ENCODE assay signal across 22 mouse cellular contexts in the genomic region with DNA sequence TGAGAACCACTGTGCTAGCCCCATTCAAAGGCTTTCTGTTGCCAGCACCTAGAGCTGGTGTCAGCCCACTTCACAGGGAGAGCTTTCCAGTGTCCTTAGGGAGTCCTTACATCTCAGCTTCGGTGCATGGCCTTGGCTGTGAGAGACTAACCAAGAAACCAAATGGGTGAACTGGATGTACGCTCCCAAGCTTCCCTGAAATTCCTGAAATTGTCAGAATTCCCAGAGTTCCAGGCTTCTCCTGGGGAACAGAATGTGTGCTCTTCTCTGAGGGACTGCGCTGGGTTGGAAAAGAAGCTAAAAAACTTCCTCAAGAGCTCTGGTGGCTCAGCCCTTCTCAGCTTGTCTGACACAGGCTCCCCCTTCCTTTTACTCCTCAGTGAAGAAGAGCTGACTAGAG.
DNase-seq lines count a peak whose midpoint lies in the region; ATAC-seq and TF ChIP-seq lines count a peak whose summit lies in the region.
"Had no signal": no experiment of that assay in that cellular context is flagged by ENCODE, and none has a peak within 500 bp of the region (broad histone marks: within the 10 kb centered on the region; RNA-seq: fewer than 3 reads in every experiment).

No protein-coding gene starts in this region.

- no peak overlapping the region for H3K9ac ChIP-seq in liver, embryonic 12.5 days
- H3K9ac ChIP-seq in liver, embryonic 15.5 days: no peak overlapping the region
- H3K9ac ChIP-seq: embryonic facial prominence, embryonic 12.5 days; forebrain, embryonic 15.5 days; hindbrain, embryonic 12.5 days had no signal

- H3K4me3 ChIP-seq in gastrocnemius, adult 2 months: no peak overlapping the region
- H3K4me3 ChIP-seq in liver, embryonic 12.5 days: no peak overlapping the region
- H3K4me3 ChIP-seq in liver, embryonic 15.5 days (replicated peaks): no peak overlapping the region
- H3K4me3 ChIP-seq: embryonic facial prominence, embryonic 12.5 days; forebrain, embryonic 15.5 days; hindbrain, embryonic 12.5 days had no signal

- no peaks in the 10 kb centered on the region for H3K27me3 ChIP-seq in liver, embryonic 12.5 days (replicated peaks)
- H3K27me3 ChIP-seq in liver, embryonic 15.5 days: no peaks in the 10 kb centered on the region
- H3K27me3 ChIP-seq: embryonic facial prominence, embryonic 12.5 days; forebrain, embryonic 15.5 days; hindbrain, embryonic 12.5 days; Patski had no signal

- H3K9me3 ChIP-seq in liver, embryonic 12.5 days (replicated peaks): no peaks in the 10 kb centered on the region
- no peaks in the 10 kb centered on the region for H3K9me3 ChIP-seq in liver, embryonic 15.5 days (replicated peaks)
- H3K9me3 ChIP-seq: embryonic facial prominence, embryonic 12.5 days; forebrain, embryonic 15.5 days; hindbrain, embryonic 12.5 days had no signal

- intact Hi-C loops in gastrocnemius, adult 2 months (cut with DNase I): no loop called here

- ATAC-seq in liver, embryonic 12.5 days: no peak
- ATAC-seq in liver, embryonic 15.5 days (ENCODE audit: insufficient read depth): no peak
- ATAC-seq: CD4-positive, CD25-positive, alpha-beta regulatory T cell, adult 4 months; forebrain, embryonic 15.5 days; hindbrain, embryonic 16.5 days; inflammation-experienced regulatory T-cells, adult 6 months; Patski had no signal

- H3K4me1 ChIP-seq in liver, embryonic 12.5 days: peaks cover 67% of the 10 kb centered on the region
- peaks cover 59% of the 10 kb centered on the region for H3K4me1 ChIP-seq in liver, embryonic 15.5 days (replicated peaks)
- H3K4me1 ChIP-seq: forebrain, embryonic 15.5 days had no signal

- peak overlapping the region; percentile 69 for H3K27ac ChIP-seq in gastrocnemius, adult 2 months
- peak overlapping the region; percentile 27; the same call in 1 of the 2 replicates for H3K27ac ChIP-seq in liver, embryonic 12.5 days
- H3K27ac ChIP-seq in liver, embryonic 15.5 days (replicated peaks): peak overlapping the region; percentile 25; the same call in 1 of the 2 replicates
- H3K27ac ChIP-seq: embryonic facial prominence, embryonic 12.5 days; forebrain, embryonic 15.5 days; hindbrain, embryonic 12.5 days had no signal

- no peaks in the 10 kb centered on the region for H3K36me3 ChIP-seq in liver, embryonic 12.5 days
- no peaks in the 10 kb centered on the region for H3K36me3 ChIP-seq in liver, embryonic 15.5 days (replicated peaks)
- H3K36me3 ChIP-seq: embryonic facial prominence, embryonic 12.5 days; forebrain, embryonic 15.5 days; hindbrain, embryonic 12.5 days had no signal

- no peak for TF ChIP-seq CTCF in gastrocnemius, adult 2 months (IDR thresholded peaks at IDR 0.05)

- no peak overlapping the region for H3K4me2 ChIP-seq in liver, embryonic 12.5 days
- no peak overlapping the region for H3K4me2 ChIP-seq in liver, embryonic 15.5 days
- H3K4me2 ChIP-seq: embryonic facial prominence, embryonic 12.5 days; forebrain, embryonic 15.5 days; hindbrain, embryonic 12.5 days had no signal

- 74% methylated on average over 3 of the region's 3 CpGs for WGBS in liver, embryonic 12.5 days (ENCODE audit: insufficient replicate concordance)
- 71% methylated on average over 3 of the region's 3 CpGs for WGBS in liver, embryonic 15.5 days (ENCODE audit: insufficient replicate concordance)

- DNase-seq in gastrocnemius, adult 2 months: no peak
- no peak for DNase-seq in gastrocnemius, adult 8-10 months (ENCODE audit: low spot score in 2 of 2)
- DNase-seq in liver: no peak
- DNase-seq in R1 (ENCODE audit: low read depth, low spot score): peak; percentile 92
- no peak for DNase-seq in embryo, embryonic 11 days
- DNase-seq in adrenal gland, adult 8-10 months: no peak
- DNase-seq: adrenal gland, postnatal 10 days; B cell, adult 2 months; cerebellum, adult 11-12 months; cerebellum, adult 9-11 months; gastrocnemius, postnatal 25 days; heart, postnatal 10 days; heart, postnatal 4 days had no signal
